Mouse (Mus musculus): Measurements from ENCODE around the gene Srrm3. TPM values are rescaled to one million over a fixed set of nuclear protein-coding genes. Genes with fewer than 3 reads are reported as not detected.
A peak's percentile ranks its signal among the peaks of the same experiment; 100 is the strongest.

The Srrm3 gene
- total RNA-seq (2021): 10 to 100 TPM; 73.7 to 79.8 TPM

DNA sequence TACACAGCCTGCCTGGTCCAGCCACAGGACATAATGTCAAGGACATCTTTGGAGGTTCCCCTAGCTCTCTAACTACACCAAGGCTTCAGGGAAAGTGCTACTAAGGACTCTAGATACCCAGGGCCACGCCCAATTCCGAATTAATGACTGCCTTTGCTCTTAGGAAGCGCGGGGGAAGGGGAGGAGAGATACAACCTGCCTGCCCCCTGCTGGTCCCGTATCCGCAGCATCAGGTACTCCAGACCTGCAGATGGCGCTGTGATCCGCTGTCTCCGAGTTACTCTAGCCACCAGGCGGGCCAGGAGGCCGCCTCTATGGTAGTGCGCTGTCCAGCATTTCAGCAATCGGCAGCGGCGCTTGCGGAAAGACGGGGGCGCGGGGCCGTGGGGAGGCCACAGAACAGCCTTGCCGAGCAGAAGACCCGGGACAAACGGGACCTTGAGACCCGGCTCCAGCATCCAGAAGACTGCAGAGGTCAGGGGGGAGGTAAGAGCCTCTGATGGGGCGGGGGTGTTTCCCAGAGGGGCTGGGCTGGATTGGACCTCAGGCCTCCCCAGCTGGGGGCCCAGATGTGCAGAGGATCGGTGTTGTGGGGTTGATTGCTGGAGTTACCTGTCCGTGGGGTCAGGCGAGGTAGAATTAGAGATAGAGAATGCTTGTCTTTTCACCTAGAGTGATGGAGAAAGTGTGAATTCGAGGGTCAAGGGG is at the start of gene Srrm3:
TSS of gene Srrm3 (plus strand) at position 336 of the 708 bp plus-strand sequence.
- peak; percentile 92 to 95 for DNase-seq (ENCODE audit: extremely low spot score in 1 of 2, low spot score in 2 of 2)
- intact Hi-C loops (cut with DNase I): loop anchor here (5.0 kb wide), 1 partner anchor 46 kb away; no protein-coding TSS in a partner anchor

DNA sequence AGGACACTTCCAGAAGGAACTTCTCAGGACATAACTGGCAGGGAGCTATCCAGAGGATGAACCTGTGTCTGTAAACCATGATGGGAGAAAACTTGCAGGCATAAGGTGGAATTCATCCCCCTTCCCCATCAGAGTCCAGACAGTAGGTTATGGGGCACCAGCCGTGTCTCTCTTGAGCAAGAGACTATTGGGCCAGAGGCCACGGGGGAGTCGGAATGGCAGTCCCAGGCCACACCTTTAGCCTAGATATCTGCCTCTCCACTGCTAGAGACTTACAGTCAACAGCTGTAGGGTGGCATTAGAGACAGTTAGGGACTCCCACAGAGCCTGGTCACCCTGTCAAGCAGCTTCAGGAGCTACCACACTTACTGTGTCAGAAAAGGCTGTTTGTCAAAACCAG is 44.8 kb upstream of the Srrm3 start:
- DNase-seq (ENCODE audit: extremely low spot score in 1 of 2, low spot score in 2 of 2): no peak

DNA sequence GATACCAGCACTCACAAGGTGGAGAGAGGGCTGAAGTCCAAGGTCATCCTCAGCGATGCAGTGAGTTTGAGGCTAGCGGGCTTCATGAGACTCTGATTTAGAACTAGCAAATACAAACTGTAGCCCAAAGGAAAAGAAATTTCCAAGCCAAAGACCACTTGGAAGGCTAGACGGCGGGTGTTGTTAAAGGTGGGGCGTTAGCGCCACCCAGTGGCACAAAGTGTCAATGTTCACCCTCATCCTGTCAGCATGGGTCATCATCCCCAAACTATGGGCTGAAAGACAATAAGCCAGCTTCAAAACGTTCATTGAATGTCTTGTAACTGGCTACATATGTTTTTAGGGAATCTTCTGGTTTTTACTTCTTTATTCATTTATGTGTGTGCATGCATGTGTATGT is 43.2 kb upstream of the Srrm3 start:
- intact Hi-C loops (cut with DNase I): loop anchor here (5.0 kb wide), 4 partner anchors 131 to 361 kb away; partner anchors contain the start of gene Rhbdd2

More for the DNA sequence above, 44.8 kb upstream of the Srrm3 start:
- intact Hi-C loops (cut with DNase I): loop anchor here (5.0 kb wide), 4 partner anchors 130 to 360 kb away; partner anchors contain the start of gene Rhbdd2

DNA sequence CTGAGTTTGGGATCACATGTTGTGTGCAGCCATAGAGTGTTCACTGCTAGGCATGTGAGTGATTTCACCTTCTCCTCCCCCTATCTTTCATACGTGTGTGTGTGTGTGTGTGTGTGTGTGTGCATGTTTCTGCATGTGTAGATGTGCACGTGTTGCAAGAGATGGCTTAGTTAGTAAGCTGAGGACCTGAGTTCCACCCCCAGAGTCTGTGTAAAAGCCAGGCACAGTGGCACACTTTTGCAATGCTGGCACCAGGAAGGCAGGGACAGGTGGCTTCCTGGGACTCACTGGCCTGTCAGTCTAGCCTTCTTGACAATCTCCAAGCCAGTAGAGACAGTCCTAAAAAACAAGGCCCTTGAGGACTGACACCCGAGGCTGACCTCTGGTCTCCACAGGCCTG is 41.7 kb upstream of the Srrm3 start:
- intact Hi-C loops (cut with DNase I): loop anchor here (5.0 kb wide), 4 partner anchors 133 to 363 kb away; partner anchors contain the start of gene Rhbdd2
- no peak for DNase-seq (ENCODE audit: extremely low spot score in 1 of 2, low spot score in 2 of 2)

More for the DNA sequence above, 43.2 kb upstream of the Srrm3 start:
- DNase-seq (ENCODE audit: extremely low spot score in 1 of 2, low spot score in 2 of 2): peak; percentile 67

DNA sequence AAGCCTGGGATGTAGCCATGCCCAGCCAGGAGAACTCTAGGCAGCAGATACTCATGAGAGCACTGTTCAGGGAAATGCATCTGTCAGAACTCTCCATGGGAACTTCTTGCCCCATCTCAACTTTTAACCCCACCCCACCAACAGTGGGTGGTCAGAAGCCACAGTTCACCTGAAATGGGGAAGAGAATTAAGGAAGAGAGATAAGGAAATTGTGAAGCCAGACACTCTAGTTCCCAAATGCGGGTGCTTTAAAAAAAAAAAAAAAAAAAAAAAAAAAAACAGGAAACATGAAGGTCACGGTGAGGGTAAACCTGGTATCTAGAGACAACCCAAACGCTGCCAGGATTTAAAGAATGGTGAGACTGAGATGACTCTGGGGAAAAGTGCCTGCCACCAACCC is 34.2 kb upstream of the Srrm3 start:
- no peak for DNase-seq (ENCODE audit: extremely low spot score in 1 of 2, low spot score in 2 of 2)
- intact Hi-C loops (cut with DNase I): no loop called here

DNA sequence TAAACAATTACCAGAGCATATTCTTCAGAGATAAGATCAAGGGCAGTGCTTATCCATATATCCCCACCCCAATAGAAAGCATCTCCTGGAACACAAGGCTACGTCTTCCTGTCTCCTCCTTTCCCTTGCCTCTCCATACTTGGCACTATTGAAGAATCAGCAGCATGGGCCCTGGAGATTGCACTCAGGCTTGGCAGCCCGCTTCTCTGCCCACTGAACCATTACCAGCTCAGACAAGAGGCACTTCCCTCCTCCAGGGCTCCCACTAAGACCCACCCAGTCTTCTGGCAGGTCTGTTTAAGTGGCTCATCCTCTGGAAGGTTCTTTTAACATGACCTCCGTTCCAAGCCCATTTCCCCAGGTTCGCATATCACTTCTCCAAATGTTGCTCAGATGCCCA is 30.1 kb upstream of the Srrm3 start:
- intact Hi-C loops (cut with DNase I): no loop called here
- DNase-seq (ENCODE audit: extremely low spot score in 1 of 2, low spot score in 2 of 2): no peak

DNA sequence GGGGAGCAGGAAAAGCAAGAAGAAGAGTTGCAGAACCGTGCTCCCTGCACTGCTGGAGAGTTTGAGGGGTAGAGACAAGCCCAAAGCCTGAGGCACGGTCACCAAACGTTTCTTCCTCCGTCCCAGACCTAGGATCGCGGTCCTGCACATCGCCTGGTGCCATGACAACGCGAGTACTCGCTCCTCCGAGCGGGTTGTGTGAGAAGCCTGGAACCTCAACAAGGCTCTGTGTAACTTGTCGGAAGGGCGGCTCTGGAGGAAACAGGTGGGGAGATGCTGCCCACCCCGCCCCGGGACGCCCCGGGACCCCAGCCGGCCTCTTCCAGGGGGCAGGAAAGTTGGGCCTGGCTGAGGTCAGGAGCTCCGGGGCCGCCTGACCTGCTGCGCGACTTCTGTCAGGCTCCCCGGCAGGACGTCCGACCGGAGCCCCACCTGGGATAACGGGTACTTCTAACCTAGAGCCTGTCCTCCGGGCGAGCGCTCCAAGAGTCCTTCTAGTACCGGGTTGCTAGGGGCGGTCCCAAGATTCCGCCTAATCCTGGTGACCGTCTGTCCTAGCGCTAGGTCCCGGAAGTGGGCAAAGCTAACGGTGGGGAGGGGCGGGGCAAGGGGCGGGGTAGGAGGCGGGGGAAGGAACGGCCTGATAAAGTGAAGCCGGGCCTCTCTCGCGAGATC is 28.8 kb upstream of the Srrm3 start, which contains the start of gene Styxl1:
TSS of gene Styxl1 (minus strand) at position 590 of the 675 bp plus-strand sequence.
- intact Hi-C loops (cut with DNase I): no loop called here
- no peak for DNase-seq (ENCODE audit: extremely low spot score in 1 of 2, low spot score in 2 of 2)

DNA sequence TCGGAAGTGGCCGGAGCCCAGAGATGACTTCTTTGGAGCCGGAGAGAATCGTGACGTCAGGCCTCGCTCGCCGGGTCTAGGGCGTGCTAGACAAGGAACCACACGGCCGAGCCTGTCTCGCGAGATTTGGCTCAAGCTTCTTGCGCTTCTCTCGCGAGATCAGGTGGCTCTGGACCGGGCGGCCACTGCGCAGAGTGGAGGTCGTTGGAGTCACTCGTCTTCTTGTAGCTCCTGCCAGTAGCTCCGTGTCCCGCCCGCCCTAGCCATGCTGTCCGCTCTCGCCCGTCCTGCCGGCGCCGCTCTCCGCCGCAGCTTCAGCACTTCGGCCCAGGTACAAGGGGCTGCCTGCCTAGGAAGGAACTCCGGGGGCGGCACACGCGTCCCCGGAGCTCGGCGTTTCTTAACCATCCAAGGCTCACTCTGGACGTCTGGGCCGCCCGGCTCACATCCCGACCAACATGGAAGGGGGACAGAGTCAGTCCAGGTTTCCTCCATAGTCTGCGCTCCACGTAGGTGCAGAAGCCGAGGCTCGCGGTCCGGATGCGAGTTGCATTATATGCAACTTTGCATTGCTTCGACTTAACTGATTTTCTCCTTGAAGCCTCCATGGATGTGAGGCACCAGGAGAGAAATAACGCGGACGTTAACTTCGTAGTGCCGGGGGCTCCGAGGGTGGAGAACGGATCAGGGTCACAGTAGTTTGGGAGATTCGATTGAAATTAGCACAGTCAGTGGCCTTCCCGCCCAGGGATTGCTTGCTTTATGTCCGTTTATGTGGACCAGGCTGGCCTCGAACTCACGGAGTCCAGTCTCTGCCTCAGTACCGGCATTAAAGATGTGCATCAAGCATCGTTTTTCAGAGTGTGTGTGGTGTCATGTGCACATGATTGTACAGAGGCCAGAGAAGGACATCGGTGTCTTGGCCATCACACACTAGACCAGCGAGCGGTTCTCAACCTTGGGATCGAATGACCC is 27.9 kb upstream of the Srrm3 start, which contains the start of gene Mdh2:
TSS of gene Mdh2 (plus strand) at position 10 of the 975 bp plus-strand sequence.
- intact Hi-C loops (cut with DNase I): no loop called here
- peak; percentile 100 for DNase-seq (ENCODE audit: extremely low spot score in 1 of 2, low spot score in 2 of 2)

DNA sequence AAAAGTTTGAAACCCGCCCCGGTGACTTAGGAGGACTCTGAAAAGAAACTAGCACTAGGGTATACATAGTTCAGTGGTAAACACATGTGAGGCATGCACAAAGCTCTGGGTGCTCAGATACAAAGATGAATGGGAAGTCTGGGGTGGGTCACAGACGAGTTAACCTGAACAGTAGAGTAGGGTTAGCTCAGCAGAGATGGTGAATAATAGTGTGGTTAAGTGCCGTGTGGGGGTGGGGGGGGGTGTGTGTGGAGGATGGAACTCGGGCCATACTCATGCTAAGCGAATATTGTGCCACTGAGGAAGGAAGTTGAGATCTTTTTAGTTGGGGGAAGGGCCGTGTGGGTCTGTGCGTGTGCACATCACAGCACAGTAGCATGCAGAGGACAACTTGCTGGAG is 26.4 kb upstream of the Srrm3 start:
- intact Hi-C loops (cut with DNase I): no loop called here
- DNase-seq (ENCODE audit: extremely low spot score in 1 of 2, low spot score in 2 of 2): no peak

DNA sequence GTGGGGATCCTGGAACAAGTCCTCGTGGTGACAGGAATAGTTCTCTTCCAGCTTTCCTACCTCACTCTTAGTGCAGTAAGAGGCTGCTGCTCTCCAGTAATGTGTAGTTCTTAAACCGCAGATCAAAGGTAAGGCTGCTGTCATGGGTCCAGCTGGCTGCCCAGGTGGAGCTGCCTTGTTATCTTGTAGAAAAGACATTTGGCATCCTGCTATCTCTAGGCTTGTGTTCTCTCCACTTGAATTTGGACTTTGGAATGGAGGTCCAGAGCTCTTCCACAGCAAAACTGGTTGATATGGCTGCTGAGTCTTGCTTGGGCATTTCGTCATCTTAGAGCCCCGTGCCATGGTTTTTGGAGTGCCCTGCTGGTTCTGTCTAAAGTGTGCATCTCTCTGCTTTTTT is 23.8 kb upstream of the Srrm3 start:
- DNase-seq (ENCODE audit: extremely low spot score in 1 of 2, low spot score in 2 of 2): no peak
- intact Hi-C loops (cut with DNase I): no loop called here

DNA sequence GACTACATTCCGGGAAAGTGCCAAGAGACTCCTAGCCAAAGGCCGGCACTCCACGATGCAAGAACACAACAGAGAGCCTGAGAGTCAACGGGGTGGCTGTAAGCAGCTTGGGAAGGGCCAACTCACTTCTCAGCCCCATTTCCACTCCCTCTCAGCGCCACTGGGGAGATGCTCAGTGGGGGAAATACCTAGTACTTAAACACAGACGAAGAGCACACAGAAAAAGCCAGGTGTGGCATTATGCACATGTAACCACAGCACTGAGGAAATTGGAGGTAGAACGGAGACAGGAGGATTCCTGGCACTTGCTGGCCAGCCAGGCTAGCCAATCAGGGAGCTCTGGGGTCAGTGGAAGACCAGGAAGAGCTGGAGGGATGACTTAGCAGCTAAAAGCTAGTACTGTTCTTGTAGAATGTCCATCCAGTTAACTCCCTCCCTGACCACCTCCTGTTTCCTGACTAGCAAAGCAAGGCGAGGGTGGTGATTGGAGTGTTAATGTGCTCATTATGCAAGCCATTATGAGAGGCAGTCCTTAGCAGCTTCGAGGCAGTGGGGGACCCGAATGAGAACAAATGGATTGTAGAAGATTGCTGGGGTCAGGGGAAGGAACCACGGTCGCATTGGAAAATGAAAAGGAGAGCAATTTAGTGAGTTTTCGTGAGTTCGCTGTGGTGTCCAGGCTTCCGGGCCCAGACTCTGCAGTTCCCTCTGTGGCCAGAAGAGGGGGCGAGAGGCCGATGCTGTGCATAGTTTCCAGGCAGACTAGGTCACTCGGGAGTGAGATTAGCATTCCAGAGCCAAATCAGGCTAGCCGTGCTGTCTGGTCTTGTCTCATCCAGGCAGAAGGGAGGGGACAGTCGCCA is 12.5 kb upstream of the Srrm3 start:
- peak; percentile 87 to 90 for DNase-seq (ENCODE audit: extremely low spot score in 1 of 2, low spot score in 2 of 2)
- intact Hi-C loops (cut with DNase I): loop anchor here (2.0 kb wide), 1 partner anchor 61 kb away; no protein-coding TSS in a partner anchor

DNA sequence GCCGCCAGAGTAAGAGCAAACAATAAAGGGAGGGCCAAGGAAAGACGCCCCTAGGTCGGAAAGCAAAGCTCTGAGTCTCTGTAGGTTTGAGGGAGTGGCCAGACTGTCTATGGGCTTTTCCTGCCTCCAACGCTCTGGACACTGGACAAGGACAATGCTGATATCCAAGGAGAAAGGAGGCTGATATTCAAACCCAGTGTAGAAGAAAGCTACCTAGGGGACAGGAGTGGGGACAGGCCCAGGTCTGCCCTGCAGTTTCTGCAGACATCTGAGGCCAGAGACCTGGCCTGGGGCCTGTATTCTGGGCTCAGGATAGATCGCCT is 11.9 kb upstream of the Srrm3 start:
- DNase-seq (ENCODE audit: extremely low spot score in 1 of 2, low spot score in 2 of 2): no peak
- intact Hi-C loops (cut with DNase I): loop anchor here (2.0 kb wide), 1 partner anchor 60 kb away; no protein-coding TSS in a partner anchor

DNA sequence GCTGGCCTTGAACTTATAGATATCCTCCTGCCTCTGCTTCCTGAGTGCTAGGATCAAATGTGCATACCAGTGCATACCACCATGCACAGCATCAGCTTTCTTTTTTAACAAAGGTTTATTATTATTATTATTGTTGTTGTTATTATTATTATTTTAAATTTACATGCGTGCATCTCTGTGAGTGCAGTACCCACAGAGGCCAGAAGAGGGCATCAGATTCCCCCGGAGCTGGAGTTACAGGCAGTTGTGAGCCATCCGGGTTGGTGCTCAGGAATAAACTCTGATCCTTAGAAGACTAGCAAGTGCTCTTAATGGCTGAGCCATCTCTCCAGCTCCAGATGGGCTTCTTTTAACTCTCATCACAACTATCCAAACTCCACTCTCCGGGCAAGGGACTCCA is 6.9 kb upstream of the Srrm3 start:
- DNase-seq (ENCODE audit: extremely low spot score in 1 of 2, low spot score in 2 of 2): no peak
- intact Hi-C loops (cut with DNase I): no loop called here

DNA sequence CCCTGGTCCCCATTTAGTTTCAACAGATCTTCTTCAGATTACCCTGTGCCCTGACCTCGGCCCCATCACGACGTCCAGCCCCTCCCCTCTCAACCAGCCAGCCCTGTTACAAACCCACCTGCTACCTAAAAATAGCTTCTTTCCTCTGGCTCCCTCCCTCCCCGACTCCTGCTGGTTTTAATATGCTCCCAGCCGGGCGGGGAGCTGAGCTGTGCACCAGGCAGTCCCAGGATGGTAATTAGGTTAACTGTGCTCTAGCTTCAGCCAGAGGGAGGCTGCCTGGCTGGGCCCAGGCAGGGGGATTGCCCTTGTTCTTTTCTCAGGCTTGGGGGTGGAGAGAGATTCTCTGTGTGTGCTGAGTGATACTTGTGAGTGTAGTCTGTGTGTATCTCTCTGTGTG is 5.8 kb upstream of the Srrm3 start:
- intact Hi-C loops (cut with DNase I): no loop called here
- DNase-seq (ENCODE audit: extremely low spot score in 1 of 2, low spot score in 2 of 2): no peak

DNA sequence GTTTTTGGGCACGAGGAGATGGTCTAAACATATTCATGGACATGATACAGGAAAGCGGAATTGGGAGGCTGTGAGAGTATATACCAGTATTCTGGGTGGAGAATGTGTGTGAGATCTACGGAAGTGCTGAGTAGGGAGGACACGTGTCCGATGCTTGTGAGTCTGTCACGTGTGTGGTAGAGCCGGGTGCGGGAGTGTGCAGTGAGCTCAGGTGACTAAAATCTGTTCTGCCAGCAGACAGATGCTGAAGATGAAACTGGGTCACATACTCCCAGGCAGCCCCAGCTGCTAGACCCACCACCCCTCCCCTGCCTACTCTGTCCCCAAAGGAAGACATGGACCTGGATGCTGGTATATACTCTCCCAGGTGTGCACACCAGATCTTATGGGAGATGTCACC is 4.0 kb upstream of the Srrm3 start:
- DNase-seq (ENCODE audit: extremely low spot score in 1 of 2, low spot score in 2 of 2): no peak
- intact Hi-C loops (cut with DNase I): no loop called here

DNA sequence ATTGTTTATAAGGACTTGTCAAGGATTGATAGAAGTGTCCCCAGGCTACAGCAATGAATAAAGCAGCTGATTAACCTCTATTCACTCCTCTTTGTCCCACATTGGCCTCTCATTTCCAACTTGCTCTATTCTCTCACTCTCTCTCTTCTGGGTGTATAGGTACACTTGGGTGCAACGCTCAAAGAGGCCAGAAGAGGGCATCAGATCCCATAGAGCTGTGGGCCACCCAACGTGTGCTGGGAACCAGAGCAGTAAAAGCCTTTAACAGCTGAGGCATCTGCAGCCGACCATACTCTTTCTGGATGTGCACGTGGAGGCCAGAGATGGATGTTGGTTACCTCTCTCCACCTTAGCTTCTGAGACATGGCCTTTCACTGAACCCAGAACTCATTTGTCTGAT is 3.6 kb upstream of the Srrm3 start:
- intact Hi-C loops (cut with DNase I): no loop called here
- DNase-seq (ENCODE audit: extremely low spot score in 1 of 2, low spot score in 2 of 2): no peak

DNA sequence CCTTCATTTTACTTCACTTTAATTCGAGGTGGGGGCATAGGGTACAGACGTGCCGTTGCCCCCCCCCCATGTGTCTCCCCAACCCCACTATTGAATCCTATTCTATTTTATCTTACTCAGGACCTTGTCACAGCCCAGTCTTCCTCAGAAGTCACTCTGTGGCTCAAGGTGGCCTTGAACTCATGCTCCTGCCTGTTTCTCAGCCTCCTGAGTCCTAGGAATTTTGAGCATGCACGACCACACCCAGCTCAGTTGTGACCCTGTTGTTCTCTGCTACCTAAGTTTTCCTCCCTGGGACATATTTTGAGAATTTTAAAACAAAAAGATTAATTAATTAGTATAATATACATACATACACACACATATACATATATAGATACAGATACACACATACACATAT is 3.0 kb upstream of the Srrm3 start:
- no peak for DNase-seq (ENCODE audit: extremely low spot score in 1 of 2, low spot score in 2 of 2)

DNA sequence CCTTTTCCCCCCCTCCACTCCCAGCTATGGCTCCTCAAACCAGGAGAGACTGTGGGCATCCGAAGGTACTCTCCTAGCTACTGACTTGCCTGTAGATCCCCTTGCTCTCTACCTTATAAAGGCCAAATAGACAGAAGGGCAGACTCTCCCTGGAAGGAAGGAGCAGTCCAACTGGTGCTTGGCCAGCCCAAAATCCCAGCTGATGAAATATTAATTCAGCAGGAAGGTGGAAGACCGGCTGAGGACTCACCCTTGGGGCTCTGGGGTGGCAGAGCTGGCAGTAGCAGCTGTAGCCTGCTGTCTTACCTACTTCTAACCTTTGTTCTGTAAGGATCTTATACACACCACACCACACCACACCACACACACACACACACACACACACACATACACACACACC is 2.0 kb upstream of the Srrm3 start:
- intact Hi-C loops (cut with DNase I): loop anchor here (5.0 kb wide), 1 partner anchor 48 kb away; no protein-coding TSS in a partner anchor

More for the DNA sequence above, 3.0 kb upstream of the Srrm3 start:
- intact Hi-C loops (cut with DNase I): no loop called here

More for the DNA sequence above, 2.0 kb upstream of the Srrm3 start:
- no peak for DNase-seq (ENCODE audit: extremely low spot score in 1 of 2, low spot score in 2 of 2)

Data from left cerebral cortex, postnatal 10 days (tissue).